Mouse (Mus musculus) neural tube, embryonic 13.5 days (tissue): Measurements from ENCODE around the gene Cep170b. TPM values are rescaled to one million over a fixed set of nuclear protein-coding genes. Genes with fewer than 3 reads are reported as not detected.

ENCODE experiments used
- ATAC-seq: fragments of 200-750 bp; cut with Nextera tagmentation; 2 replicates; pipeline ENCODE4 v1.8.0; 2017; ENCODE audit warnings: low read depth, mild to moderate bottlenecking, moderate TSS enrichment, moderate library complexity
- H3K27ac ChIP-seq: fragments of 300-500 bp; sonication (generic); replicated peaks from 2 replicates; pipeline ENCODE4 v1.5.1; 2015; ENCODE audit warnings: moderate library complexity, mild to moderate bottlenecking, inconsistent platforms
- H3K27me3 ChIP-seq: fragments of 300-500 bp; sonication (generic); 2 replicates; pipeline ENCODE4 v1.6.1; 2015; ENCODE audit warnings: mild to moderate bottlenecking, inconsistent platforms
- H3K36me3 ChIP-seq: fragments of 300-500 bp; sonication (generic); 2 replicates; pipeline ENCODE4 v1.6.1; 2015; ENCODE audit warnings: mild to moderate bottlenecking, inconsistent platforms
- H3K4me1 ChIP-seq: fragments of 300-500 bp; sonication (generic); replicated peaks from 2 replicates; pipeline ENCODE4 v1.6.1; 2015; ENCODE audit warnings: inconsistent platforms
- H3K4me2 ChIP-seq: fragments of 300-500 bp; sonication (generic); 2 replicates; pipeline ENCODE4 v1.6.1; 2015; ENCODE audit warnings: inconsistent platforms, mild to moderate bottlenecking, moderate library complexity
- H3K4me3 ChIP-seq: fragments of 300-500 bp; sonication (generic); 2 replicates; pipeline ENCODE4 v1.5.1; 2015; ENCODE audit warnings: mild to moderate bottlenecking, inconsistent platforms
- H3K9ac ChIP-seq: fragments of 300-500 bp; sonication (generic); 2 replicates; pipeline ENCODE4 v1.6.1; 2015; ENCODE audit warnings: moderate library complexity, mild to moderate bottlenecking, inconsistent platforms
- H3K9me3 ChIP-seq: fragments of 300-500 bp; sonication (generic); 2 replicates; pipeline ENCODE4 v1.6.1; 2016; ENCODE audit warnings: inconsistent platforms
- WGBS: fragments of 180-500 bp; shearing (Covaris S2); methylation state at CpG from one replicate; pipeline ENCODE4 v1.1.7; 2015; 5-methylcytosine and 5-hydroxymethylcytosine counted together
- polyA plus RNA-seq: library from polyadenylated mRNA; unstranded; fragments of >200 nt; fragmentation: Nextera tagmentation; extraction: Ambion mirVana; gene quantifications from 2 replicates; pipeline ENCODE4 v1.2.1, GENCODE M21; 2015

The Cep170b gene
- polyA plus RNA-seq, 1 experiment from 2014 or later, result 26.9 TPM

DNA sequence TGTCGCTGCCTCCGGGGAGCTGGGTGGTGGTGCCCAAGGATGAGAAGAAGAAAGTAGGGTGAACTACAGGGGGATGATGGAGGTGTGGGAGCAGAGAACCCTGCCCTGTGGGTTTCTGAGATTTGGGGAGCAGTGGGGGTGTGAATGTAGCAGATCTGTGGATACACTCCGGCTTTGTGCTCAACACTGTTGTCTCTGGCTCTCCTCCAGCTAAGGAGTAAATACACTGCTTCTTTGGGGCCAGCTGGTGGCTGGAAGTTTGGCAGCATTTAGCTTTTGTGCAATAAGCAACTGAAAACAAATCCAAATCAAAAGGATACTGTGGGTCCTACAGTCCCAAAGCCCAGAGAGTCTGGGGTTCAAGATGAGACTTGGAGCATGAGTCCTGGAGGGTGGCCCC lies 6.3 kb upstream of the Cep170b start:
- Histone ChIP-seq H3K4me3 (no peak overlapping the region), H3K9ac (no peak overlapping the region), H3K4me2 (no peak overlapping the region), H3K27me3 (peaks cover 4% of the 10 kb centered on the region; the same call in 1 of the 2 replicates), H3K27ac (peak overlapping the region; percentile 42; the same call in 1 of the 2 replicates), H3K36me3 (no peaks in the 10 kb centered on the region), H3K9me3 (no peaks in the 10 kb centered on the region), H3K4me1 (no peaks in the 10 kb centered on the region)
- 71% methylated on average over 3 of the region's 3 CpGs for WGBS
- ATAC-seq, result no peak

- 32% methylated on average over 7 of the region's 7 CpGs for WGBS
- Histone ChIP-seq H3K27me3 (peaks cover 24% of the 10 kb centered on the region), H3K27ac (no peak overlapping the region), H3K36me3 (no peaks in the 10 kb centered on the region), H3K9ac (no peak overlapping the region), H3K4me1 (peaks cover 11% of the 10 kb centered on the region), H3K9me3 (no peaks in the 10 kb centered on the region), H3K4me2 (no peak overlapping the region), H3K4me3 (no peak overlapping the region)
- no peak for ATAC-seq
Observed at GRCm38 (mm10) chr12:112717140-112717539, 3.1 kb upstream of the Cep170b start.

DNA sequence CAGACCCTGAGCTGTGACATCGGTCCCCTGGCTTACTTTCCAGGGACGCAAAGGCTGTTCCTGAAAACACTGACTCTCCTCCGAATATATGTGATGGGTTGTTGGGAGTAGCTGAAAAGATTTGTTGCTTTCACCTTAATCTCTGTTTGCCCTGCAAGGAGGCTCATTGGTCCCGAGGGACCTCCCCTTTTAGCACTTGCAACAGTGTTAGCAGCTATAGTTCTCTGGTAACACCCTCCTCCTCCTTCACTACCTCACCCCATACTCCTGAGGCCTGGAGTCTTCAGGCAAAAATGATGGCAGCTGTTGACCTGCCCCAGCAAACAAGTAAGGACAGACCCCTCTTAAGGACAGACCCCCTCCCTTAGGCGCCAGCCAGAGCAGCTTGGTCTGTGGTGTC lies 1.3 kb upstream of the Cep170b start:
- Histone ChIP-seq H3K9me3 (no peaks in the 10 kb centered on the region), H3K27ac (no peak overlapping the region), H3K4me2 (no peak overlapping the region), H3K9ac (no peak overlapping the region), H3K27me3 (peaks cover 30% of the 10 kb centered on the region), H3K36me3 (no peaks in the 10 kb centered on the region), H3K4me3 (no peak overlapping the region), H3K4me1 (peaks cover 23% of the 10 kb centered on the region)
- WGBS, result 63% methylated on average over 5 of the region's 5 CpGs
- ATAC-seq, result no peak

- Histone ChIP-seq H3K4me2 (peak overlapping the region; percentile 93), H3K27ac (no peak overlapping the region), H3K27me3 (peaks cover 30% of the 10 kb centered on the region), H3K4me1 (peaks cover 38% of the 10 kb centered on the region), H3K9ac (peak overlapping the region; percentile 90; the same call in 1 of the 2 replicates), H3K4me3 (peak overlapping the region; percentile 91), H3K9me3 (no peaks in the 10 kb centered on the region), H3K36me3 (no peaks in the 10 kb centered on the region)
- WGBS, result 36% methylated on average over 12 of the region's 12 CpGs
- ATAC-seq, result no peak
Observed at GRCm38 (mm10) chr12:112720890-112721423, 702 bp downstream of the Cep170b start.

DNA sequence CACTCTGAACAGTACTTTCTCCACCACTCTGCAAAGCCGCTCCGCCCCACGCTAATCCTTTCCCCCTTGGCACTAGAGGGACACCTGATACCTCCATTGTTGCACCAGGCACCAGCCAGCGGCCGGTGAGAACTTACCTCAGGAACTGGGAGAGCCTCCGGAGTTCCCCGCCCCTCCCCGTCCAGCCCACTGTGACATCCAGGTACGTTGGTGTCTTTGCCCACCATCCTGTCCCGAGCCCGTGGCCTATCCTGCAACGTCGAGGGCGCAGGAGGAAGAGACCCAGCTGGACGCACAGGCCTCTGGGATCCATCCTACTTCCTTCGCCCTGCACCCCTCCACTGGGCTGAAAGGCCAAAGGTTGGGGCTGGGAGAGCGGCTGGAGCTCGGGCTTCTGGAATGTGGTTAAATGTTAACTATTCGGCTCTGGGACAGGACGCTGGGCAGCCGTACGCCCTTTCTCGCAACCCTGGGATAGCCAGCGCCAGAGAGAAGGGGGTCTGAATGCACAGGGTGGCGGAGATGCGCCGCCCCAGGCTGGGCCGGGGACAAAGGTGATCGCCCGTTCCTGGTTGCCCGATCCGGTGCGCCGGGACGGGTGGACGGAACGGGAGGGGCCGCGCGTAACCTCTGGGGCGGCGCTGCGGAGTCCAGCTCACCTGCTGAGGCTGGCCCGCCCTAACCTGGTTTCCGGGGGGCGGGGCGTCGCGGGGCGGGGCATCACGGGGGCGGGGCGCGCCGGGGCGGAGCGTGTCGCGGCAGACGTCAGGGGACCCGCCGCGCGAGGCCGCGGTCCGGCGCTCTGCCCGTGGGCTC lies 1.4 kb downstream of the Cep170b start:
- Histone ChIP-seq H3K9me3 (no peaks in the 10 kb centered on the region), H3K36me3 (no peaks in the 10 kb centered on the region), H3K4me3 (peak overlapping the region; percentile 91), H3K4me2 (peak overlapping the region; percentile 93), H3K4me1 (peaks cover 44% of the 10 kb centered on the region), H3K27ac (0 out of 2 replicates have a peak overlapping the region, but pooled peaks have one; percentile 62), H3K27me3 (peaks cover 30% of the 10 kb centered on the region), H3K9ac (peak overlapping the region; percentile 90)
- peak; percentile 51 for ATAC-seq
- 2% methylated on average over 45 of the region's 69 CpGs for WGBS

GRCm38 (mm10) chr12:112722240-112723027 lies 2.2 kb downstream of the Cep170b start:
- H3K27me3 ChIP-seq, result peaks cover 30% of the 10 kb centered on the region
- under 1% methylated on average over 70 of the region's 75 CpGs for WGBS
- H3K9me3 ChIP-seq, result no peaks in the 10 kb centered on the region
- peaks cover 52% of the 10 kb centered on the region for H3K4me1 ChIP-seq
- H3K27ac ChIP-seq, result peak overlapping the region; percentile 62; the same call in 1 of the 2 replicates
- peak overlapping the region; percentile 91 for H3K4me3 ChIP-seq
- peak overlapping the region; percentile 90 for H3K9ac ChIP-seq
- H3K4me2 ChIP-seq, result peak overlapping the region; percentile 93
- peak; percentile 52 for ATAC-seq
- H3K36me3 ChIP-seq, result peaks cover 6% of the 10 kb centered on the region; the same call in 1 of the 2 replicates

- 9% methylated on average over 5 of the region's 5 CpGs for WGBS
- peak; percentile 32 for ATAC-seq
- Histone ChIP-seq H3K4me1 (peaks cover 55% of the 10 kb centered on the region), H3K9me3 (no peaks in the 10 kb centered on the region), H3K4me2 (peak overlapping the region; percentile 93), H3K27ac (0 out of 2 replicates have a peak overlapping the region, but pooled peaks have one; percentile 62), H3K4me3 (peak overlapping the region; percentile 91), H3K27me3 (peaks cover 30% of the 10 kb centered on the region), H3K9ac (peak overlapping the region; percentile 90), H3K36me3 (peaks cover 6% of the 10 kb centered on the region; the same call in 1 of the 2 replicates)
Observed at GRCm38 (mm10) chr12:112723028-112723330, 2.7 kb downstream of the Cep170b start.

- Histone ChIP-seq H3K4me1 (peaks cover 55% of the 10 kb centered on the region), H3K27me3 (peaks cover 30% of the 10 kb centered on the region), H3K4me3 (peak overlapping the region; percentile 91), H3K9me3 (no peaks in the 10 kb centered on the region), H3K36me3 (peaks cover 6% of the 10 kb centered on the region; the same call in 1 of the 2 replicates), H3K27ac (no peak overlapping the region), H3K9ac (peak overlapping the region; percentile 90), H3K4me2 (peak overlapping the region; percentile 93)
- no peak for ATAC-seq
- WGBS, result 92% methylated on average over 6 of the region's 6 CpGs
Observed at GRCm38 (mm10) chr12:112723445-112723844, 3.2 kb downstream of the Cep170b start.

DNA sequence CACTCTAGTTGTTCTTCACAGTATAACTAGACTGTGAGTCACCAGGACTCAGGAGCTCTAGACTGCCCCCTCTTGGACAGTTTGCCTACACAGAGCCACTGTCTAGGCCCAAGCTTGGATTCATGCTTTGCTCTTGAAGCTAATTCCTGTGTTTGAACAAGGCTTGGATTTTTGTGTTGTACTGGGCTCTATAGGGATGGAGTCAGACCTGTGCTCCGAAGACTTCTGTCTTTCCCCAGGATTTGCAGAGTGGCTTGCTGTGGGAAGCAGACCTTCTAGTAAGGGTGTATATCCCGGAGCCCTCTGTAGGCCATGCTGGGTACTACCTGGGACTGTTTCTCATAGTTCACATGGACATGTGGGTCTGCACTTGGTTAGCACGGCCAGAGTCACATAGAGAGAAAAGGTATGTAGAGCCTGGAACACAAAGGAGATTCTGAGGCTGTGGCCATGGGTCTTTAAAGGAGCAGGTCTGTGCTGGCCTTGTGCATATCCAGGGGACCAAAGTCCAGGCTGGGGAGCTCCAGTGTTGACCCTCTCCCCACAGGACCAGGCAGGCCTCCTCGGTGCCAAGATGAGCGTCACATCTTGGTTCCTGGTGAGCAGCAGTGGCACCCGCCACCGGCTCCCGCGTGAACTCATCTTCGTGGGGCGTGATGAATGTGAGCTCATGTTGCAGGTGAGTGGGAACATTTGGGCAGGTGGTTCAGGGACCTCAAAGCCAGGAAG lies 4.0 kb downstream of the Cep170b start:
- 76% methylated on average over 11 of the region's 11 CpGs for WGBS
- H3K4me2 ChIP-seq, result peak overlapping the region; percentile 93
- H3K9ac ChIP-seq, result no peak overlapping the region
- no peak overlapping the region for H3K27ac ChIP-seq
- no peak overlapping the region for H3K4me3 ChIP-seq
- H3K27me3 ChIP-seq, result peaks cover 30% of the 10 kb centered on the region
- no peaks in the 10 kb centered on the region for H3K9me3 ChIP-seq
- peaks cover 55% of the 10 kb centered on the region for H3K4me1 ChIP-seq
- no peak for ATAC-seq
- peaks cover 6% of the 10 kb centered on the region; the same call in 1 of the 2 replicates for H3K36me3 ChIP-seq

DNA sequence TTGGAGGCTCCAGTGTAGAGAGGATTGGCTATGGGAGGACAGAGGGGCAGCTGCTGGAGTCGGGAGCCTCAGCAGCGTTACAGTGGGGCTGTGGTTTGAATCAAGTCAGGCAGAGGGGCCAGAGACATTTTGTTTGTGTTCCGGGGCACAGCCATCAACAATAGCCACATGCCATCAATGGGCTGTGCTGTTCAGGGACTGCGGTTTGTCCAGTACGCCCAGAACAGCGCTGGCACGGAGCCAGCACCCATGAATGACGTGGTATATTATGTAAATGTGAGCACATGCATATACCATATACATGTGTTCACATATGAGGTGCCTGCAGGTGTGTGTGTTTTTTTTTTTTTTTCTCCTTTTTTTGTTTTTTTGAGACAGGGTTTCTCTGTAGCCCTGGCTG lies 7.5 kb downstream of the Cep170b start:
- no peak overlapping the region for H3K4me3 ChIP-seq
- no peak overlapping the region for H3K27ac ChIP-seq
- 0 out of 2 replicates have a peak overlapping the region, but pooled peaks have one; percentile 4 for H3K9ac ChIP-seq
- peaks cover 44% of the 10 kb centered on the region for H3K4me1 ChIP-seq
- H3K36me3 ChIP-seq, result peaks cover 29% of the 10 kb centered on the region
- peaks cover 6% of the 10 kb centered on the region for H3K27me3 ChIP-seq
- no peak for ATAC-seq
- H3K4me2 ChIP-seq, result no peak overlapping the region
- no peaks in the 10 kb centered on the region for H3K9me3 ChIP-seq
- 56% methylated on average over 8 of the region's 8 CpGs for WGBS

DNA sequence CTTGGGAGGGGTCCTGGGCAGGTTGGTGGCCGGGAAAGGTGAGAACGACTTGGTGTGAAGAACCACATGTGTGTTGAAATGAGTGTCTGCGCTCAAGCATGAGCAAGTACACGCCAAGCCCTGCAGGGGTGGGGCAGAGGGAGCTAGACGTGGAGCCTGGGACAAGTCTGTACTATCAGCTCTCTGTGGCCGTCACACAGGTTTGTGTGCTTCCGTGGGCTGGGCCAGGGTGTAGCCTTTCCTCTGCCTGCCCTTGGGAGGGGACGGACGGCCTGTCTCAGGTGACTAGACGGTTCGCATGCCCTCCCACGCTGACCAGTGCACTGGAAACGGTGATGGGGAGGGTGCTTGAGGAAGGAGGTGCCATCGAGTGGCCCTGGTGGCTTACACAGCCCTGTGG lies 10.6 kb downstream of the Cep170b start:
- Histone ChIP-seq H3K9ac (no peak overlapping the region), H3K36me3 (peaks cover 54% of the 10 kb centered on the region), H3K27ac (no peak overlapping the region), H3K4me1 (peaks cover 17% of the 10 kb centered on the region), H3K4me2 (no peak overlapping the region), H3K27me3 (no peaks in the 10 kb centered on the region), H3K9me3 (no peaks in the 10 kb centered on the region), H3K4me3 (no peak overlapping the region)
- WGBS, result 89% methylated on average over 14 of the region's 14 CpGs
- ATAC-seq, result no peak
